Mouse (Mus musculus) kidney, adult 2 months (tissue): ENCODE results near the gene Dnajb2.

ENCODE experiments used
- CTCF ChIP-seq: fragments of 200-500 bp; conservative IDR thresholded peaks from 2 replicates; pipeline ENCODE4 v1.5.1; 2011; ENCODE audit warnings: low read depth, mild to moderate bottlenecking, control low read depth, low read length, moderate library complexity, mixed read lengths; ENCODE audit not compliant: insufficient read depth, insufficient read length
- POLR2A ChIP-seq: fragments of 200-500 bp; IDR thresholded peaks from one replicate; pipeline ENCODE4 v1.6.1; 2011; ENCODE audit warnings: low read depth, low read length, control low read depth

DNA sequence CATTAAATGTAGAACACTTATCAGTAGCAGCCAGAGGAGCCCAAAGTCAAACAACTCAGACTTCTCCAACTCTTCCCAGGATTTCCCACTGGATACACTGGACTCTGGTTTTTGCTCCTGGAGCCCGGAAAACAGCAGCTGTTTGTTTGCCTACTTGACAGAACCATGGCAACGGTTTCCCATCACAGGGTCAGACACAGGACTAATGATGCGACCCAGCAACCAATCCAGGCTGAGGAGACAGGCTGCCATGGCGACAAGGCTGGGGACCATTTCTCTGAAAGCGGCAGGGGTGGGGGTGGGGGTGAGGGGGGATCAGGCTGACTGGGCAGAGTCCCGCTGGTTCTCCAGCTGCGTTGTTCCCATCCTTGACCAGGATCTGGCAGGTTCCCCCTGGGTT lies 53.2 kb downstream of the Dnajb2 start:
- TF ChIP-seq POLR2A, result no peak
- no peak for TF ChIP-seq CTCF
